Mouse (Mus musculus): Measurements from ENCODE around the gene Pip5k1b. TPM values are rescaled to one million over a fixed set of nuclear protein-coding genes. Genes with fewer than 3 reads are reported as not detected.

The Pip5k1b gene
- polyA plus RNA-seq (2017; shearing (Covaris generic)) = 9.7 TPM

GRCm38 (mm10) chr19:24555466-24555903 lies at the start of gene Pip5k1b:
Pip5k1b (minus strand) TSS chr19:24555872.

GRCm38 (mm10) chr19:24476929-24477882 lies 78.5 kb downstream of the Pip5k1b start, which contains the start of gene Fam122a:
Fam122a (minus strand) TSS chr19:24477356.

GRCm38 (mm10) chr19:24280601-24281228 lies 275.0 kb downstream of the Pip5k1b start, which contains the start of gene Fxn:
Fxn (minus strand) TSS chr19:24280605.

Other genes with a start within 250 kb of the Pip5k1b start
- gene Fam122a, start 78.5 kb downstream of the Pip5k1b start, polyA plus RNA-seq (2017; shearing (Covaris generic)) = 11.9 TPM
- gene Tmem252, start 118.1 kb upstream of the Pip5k1b start, polyA plus RNA-seq (2017; shearing (Covaris generic)) = not detected

Measured in inflammation-experienced regulatory T-cells, adult 16 weeks (primary cell).